11 mouse cellular contexts compared by ENCODE assay signal in genomic region chrX:140406501-140406900, GRCm38 (mm10). TPM values are rescaled to one million over a fixed set of nuclear protein-coding genes. Genes with fewer than 3 reads are reported as not detected.
DNase-seq lines count a peak whose midpoint lies in the region; ATAC-seq lines count a peak whose summit lies in the region.
"Had no signal": no experiment of that assay in that cellular context is flagged by ENCODE, and none has a peak within 500 bp of the region (broad histone marks: within the 10 kb centered on the region; RNA-seq: fewer than 3 reads in every experiment).

No protein-coding gene starts in this region.

- H3K4me3 ChIP-seq in embryonic facial prominence, embryonic 14.5 days (ENCODE audit: low read depth, low read length), result no peak overlapping the region
- no peak overlapping the region for H3K4me3 ChIP-seq in embryonic facial prominence, embryonic 10.5 days
- H3K4me3 ChIP-seq in heart, embryonic 11.5 days (ENCODE audit: low read depth, low read length), result no peak overlapping the region
- H3K4me3 ChIP-seq: heart, adult 2 months had no signal

- no peaks in the 10 kb centered on the region for H3K36me3 ChIP-seq in embryonic facial prominence, embryonic 14.5 days (ENCODE audit: control insufficient read depth, insufficient read depth, low read length)
- H3K36me3 ChIP-seq in embryonic facial prominence, embryonic 10.5 days (replicated peaks), result no peaks in the 10 kb centered on the region
- no peaks in the 10 kb centered on the region for H3K36me3 ChIP-seq in heart, embryonic 11.5 days (ENCODE audit: control insufficient read depth, insufficient read depth, low read length)

- H3K9ac ChIP-seq in embryonic facial prominence, embryonic 14.5 days (ENCODE audit: low read depth, low read length), result no peak overlapping the region
- H3K9ac ChIP-seq in heart, embryonic 11.5 days (ENCODE audit: low read depth, low read length), result no peak overlapping the region

- H3K27me3 ChIP-seq in embryonic facial prominence, embryonic 14.5 days (replicated peaks; ENCODE audit: control insufficient read depth, insufficient read depth, low read length), result peaks cover 2% of the 10 kb centered on the region; the same call in 1 of the 2 replicates
- H3K27me3 ChIP-seq in embryonic facial prominence, embryonic 10.5 days (replicated peaks; ENCODE audit: low read depth, poor library complexity, severe bottlenecking), result peaks cover 92% of the 10 kb centered on the region
- 0 out of 2 replicates have a peak, but pooled peaks cover 2% of the 10 kb centered on the region for H3K27me3 ChIP-seq in heart, embryonic 11.5 days (ENCODE audit: control insufficient read depth, insufficient read depth, low read length)

- intact Hi-C loops in gastrocnemius, postnatal 14 days (cut with DNase I; ENCODE audit: low total_unique reads), result no loop called here

- no peaks in the 10 kb centered on the region for H3K4me1 ChIP-seq in embryonic facial prominence, embryonic 14.5 days (ENCODE audit: control insufficient read depth, insufficient read depth, low read length)
- H3K4me1 ChIP-seq in embryonic facial prominence, embryonic 10.5 days, result peaks cover 3% of the 10 kb centered on the region; the same call in 1 of the 2 replicates
- no peaks in the 10 kb centered on the region for H3K4me1 ChIP-seq in heart, embryonic 11.5 days (ENCODE audit: control insufficient read depth, insufficient read depth, low read length)

- no peak overlapping the region for H3K4me2 ChIP-seq in embryonic facial prominence, embryonic 14.5 days (ENCODE audit: low read depth, low read length)
- no peak overlapping the region for H3K4me2 ChIP-seq in heart, embryonic 11.5 days

- no peak overlapping the region for H3K27ac ChIP-seq in embryonic facial prominence, embryonic 14.5 days (replicated peaks; ENCODE audit: low read depth, low read length)
- no peak overlapping the region for H3K27ac ChIP-seq in embryonic facial prominence, embryonic 10.5 days (replicated peaks)
- no peak overlapping the region for H3K27ac ChIP-seq in heart, embryonic 11.5 days (ENCODE audit: low read depth, low read length)
- H3K27ac ChIP-seq: heart, adult 2 months; hindbrain, postnatal 0 days had no signal

- no peaks in the 10 kb centered on the region for H3K9me3 ChIP-seq in embryonic facial prominence, embryonic 14.5 days (ENCODE audit: control insufficient read depth, low read length)
- no peaks in the 10 kb centered on the region for H3K9me3 ChIP-seq in embryonic facial prominence, embryonic 10.5 days
- no peaks in the 10 kb centered on the region for H3K9me3 ChIP-seq in heart, embryonic 11.5 days (replicated peaks; ENCODE audit: control insufficient read depth, low read length)

- peak; percentile 4 for DNase-seq in embryonic facial prominence, embryonic 14.5 days (ENCODE audit: low spot score)
- DNase-seq in embryonic facial prominence, embryonic 10.5 days (ENCODE audit: low spot score), result no peak
- peak; percentile 13 for DNase-seq in c-Kit-positive CD71-positive TER-119-positive erythroid progenitor cells, embryonic 14.5 days (ENCODE audit: low spot score)
- DNase-seq in kidney, postnatal 25 days, result peak; percentile 33 to 58
- DNase-seq in lung, postnatal 36 days, result peak; percentile 8
- DNase-seq in yolk sac, embryonic 10.5 days (ENCODE audit: low spot score), result no peak
- no peak for DNase-seq in gastrocnemius, postnatal 14 days
- DNase-seq: cerebellum, adult 9-11 months; heart, adult 2 months had no signal

- ATAC-seq in embryonic facial prominence, embryonic 14.5 days (ENCODE audit: low read depth), result peak; percentile 62; the same call in 1 of the 2 replicates
- ATAC-seq in heart, embryonic 11.5 days (replicated peaks; ENCODE audit: insufficient number of reproducible peaks, low FRiP score, low TSS enrichment), result no peak

RNA-seq across cellular contexts. Expression of gene Prps1, which starts 49.9 kb away (rescaled TPM):
- polyA plus RNA-seq in embryonic facial prominence, embryonic 14.5 days (2014; fragmentation: Nextera tagmentation; extraction: Ambion mirVana), result 45.1 and 47.0 TPM in 2 replicates
- 89.6 TPM in 2 replicates for polyA plus RNA-seq in embryonic facial prominence, embryonic 10.5 days (2016; fragmentation: Nextera tagmentation; extraction: Ambion mirVana)
- polyA plus RNA-seq in heart, embryonic 11.5 days (2014; fragmentation: Nextera tagmentation; extraction: Ambion mirVana), result 59.5 and 70.2 TPM in 2 replicates
- 10 to 100 TPM; 18.9 to 22.5 TPM for total RNA-seq in gastrocnemius, postnatal 14 days (2021)

Comparison
In these comparisons a context has a peak if more than half of its experiments do, and no peak if none do; other contexts are left out.
1. DNase-seq: peak in embryonic facial prominence, embryonic 14.5 days (single experiment), c-Kit-positive CD71-positive TER-119-positive erythroid progenitor cells, embryonic 14.5 days (single experiment), kidney, postnatal 25 days (2 of 2) and lung, postnatal 36 days (single experiment); none in embryonic facial prominence, embryonic 10.5 days (single experiment), yolk sac, embryonic 10.5 days (single experiment) and gastrocnemius, postnatal 14 days (single experiment).